ENCODE assay signal across 12 mouse cellular contexts in genomic region chr11:116893532-116894442, GRCm38 (mm10). TPM values are rescaled to one million over a fixed set of nuclear protein-coding genes. Genes with fewer than 3 reads are reported as not detected.
DNase-seq lines count a peak whose midpoint lies in the region; ATAC-seq and TF ChIP-seq lines count a peak whose summit lies in the region.
"Had no signal": no experiment of that assay in that cellular context is flagged by ENCODE, and none has a peak within 500 bp of the region (broad histone marks: within the 10 kb centered on the region; RNA-seq: fewer than 3 reads in every experiment).

No protein-coding gene starts in this region.

- H3K36me3 ChIP-seq in kidney, embryonic 14.5 days (ENCODE audit: control insufficient read depth, insufficient read depth, low read length): no peaks in the 10 kb centered on the region
- no peaks in the 10 kb centered on the region for H3K36me3 ChIP-seq in midbrain, postnatal 0 days (ENCODE audit: insufficient read depth, low read length)
- H3K36me3 ChIP-seq in midbrain, embryonic 16.5 days (ENCODE audit: control insufficient read depth, insufficient read depth, low read length): no peaks in the 10 kb centered on the region
- no peaks in the 10 kb centered on the region for H3K36me3 ChIP-seq in MEL (ENCODE audit: control insufficient read depth in 1 of 2, insufficient read depth in 2 of 2, low read length in 2 of 2)
- H3K36me3 ChIP-seq in stomach, embryonic 14.5 days (ENCODE audit: control insufficient read depth, insufficient read depth, low read length): no peaks in the 10 kb centered on the region
- no peaks in the 10 kb centered on the region for H3K36me3 ChIP-seq in liver, postnatal 0 days (replicated peaks; ENCODE audit: insufficient read depth, low read length)

- TF ChIP-seq CTCF in midbrain, postnatal 0 days (IDR thresholded peaks at IDR 0.05): no peak; the same call in 1 of the 2 replicates
- TF ChIP-seq CTCF in MEL (IDR thresholded peaks at IDR 0.05 in 2 of 3, conservative IDR thresholded peaks at IDR 0.05 in 1 of 3; ENCODE audit: control insufficient read depth in 1 of 3, insufficient read depth in 1 of 3, low read depth in 2 of 3, low read length in 3 of 3, poor library complexity in 1 of 3, severe bottlenecking in 1 of 3): no peak
- no peak for TF ChIP-seq CTCF in liver, postnatal 0 days (IDR thresholded peaks at IDR 0.05; ENCODE audit: low read depth)

- no peaks in the 10 kb centered on the region for H3K79me2 ChIP-seq in MEL (ENCODE audit: control insufficient read depth, insufficient read depth, low read length, poor library complexity)

- H3K4me3 ChIP-seq in kidney, embryonic 14.5 days (ENCODE audit: low read length): no peak overlapping the region
- H3K4me3 ChIP-seq in midbrain, postnatal 0 days (ENCODE audit: low read depth, low read length): no peak overlapping the region
- no peak overlapping the region for H3K4me3 ChIP-seq in midbrain, embryonic 16.5 days (ENCODE audit: low read depth, low read length)
- no peak overlapping the region for H3K4me3 ChIP-seq in MEL (ENCODE audit: control insufficient read depth in 1 of 2, insufficient read depth in 1 of 2, low read depth in 2 of 2, low read length in 2 of 2)
- no peak overlapping the region for H3K4me3 ChIP-seq in stomach, embryonic 14.5 days (ENCODE audit: low read depth, low read length)
- no peak overlapping the region for H3K4me3 ChIP-seq in liver, postnatal 0 days (ENCODE audit: low read depth, low read length)

- H3K27me3 ChIP-seq in kidney, embryonic 14.5 days (ENCODE audit: control insufficient read depth, insufficient read depth, low read length): no peaks in the 10 kb centered on the region; the same call in 1 of the 2 replicates
- H3K27me3 ChIP-seq in midbrain, postnatal 0 days (ENCODE audit: insufficient read depth, low read length): no peaks in the 10 kb centered on the region
- H3K27me3 ChIP-seq in midbrain, embryonic 16.5 days (ENCODE audit: control insufficient read depth, insufficient read depth, low read depth, low read length): no peaks in the 10 kb centered on the region
- no peaks in the 10 kb centered on the region; a peak in 2 of 4 replicates for H3K27me3 ChIP-seq in MEL (ENCODE audit: control insufficient read depth in 1 of 2, insufficient read depth in 2 of 2, low read length in 2 of 2)
- H3K27me3 ChIP-seq in stomach, embryonic 14.5 days (ENCODE audit: control insufficient read depth, insufficient read depth, low read length): no peaks in the 10 kb centered on the region
- H3K27me3 ChIP-seq in liver, postnatal 0 days (ENCODE audit: insufficient read depth, low read length): 0 out of 2 replicates have a peak, but pooled peaks cover 8% of the 10 kb centered on the region

- TF ChIP-seq EP300 in MEL (IDR thresholded peaks at IDR 0.05; ENCODE audit: low read depth in 1 of 2, low read length in 2 of 2): no peak
- no peak for TF ChIP-seq EP300 in liver, postnatal 0 days (IDR thresholded peaks at IDR 0.05; ENCODE audit: low read depth)

- no peak overlapping the region for H3K4me2 ChIP-seq in kidney, embryonic 14.5 days (replicated peaks; ENCODE audit: low read depth, low read length)
- H3K4me2 ChIP-seq in midbrain, postnatal 0 days (ENCODE audit: low read depth, low read length, poor library complexity, severe bottlenecking): no peak overlapping the region
- no peak overlapping the region for H3K4me2 ChIP-seq in midbrain, embryonic 16.5 days (ENCODE audit: low read length)
- H3K4me2 ChIP-seq in stomach, embryonic 14.5 days (replicated peaks; ENCODE audit: low read depth, low read length): no peak overlapping the region
- H3K4me2 ChIP-seq in liver, postnatal 0 days (ENCODE audit: low read depth, low read length): no peak overlapping the region
- H3K4me2 ChIP-seq: liver, embryonic 11.5 days had no signal

- ATAC-seq in kidney, embryonic 14.5 days (ENCODE audit: low FRiP score, low TSS enrichment): 0 out of 2 replicates have a peak, but pooled peaks have one; percentile 39
- ATAC-seq in midbrain, postnatal 0 days (ENCODE audit: low FRiP score): no peak
- no peak for ATAC-seq in midbrain, embryonic 16.5 days
- peak; percentile 42; the same call in 1 of the 2 replicates for ATAC-seq in stomach, embryonic 14.5 days (ENCODE audit: insufficient number of reproducible peaks, insufficient read depth, low FRiP score, low read depth)
- no peak for ATAC-seq in liver, postnatal 0 days

- no peaks in the 10 kb centered on the region for H3K4me1 ChIP-seq in kidney, embryonic 14.5 days (ENCODE audit: control insufficient read depth, insufficient read depth, low read length)
- no peaks in the 10 kb centered on the region for H3K4me1 ChIP-seq in midbrain, postnatal 0 days (ENCODE audit: insufficient read depth, low read length)
- no peaks in the 10 kb centered on the region for H3K4me1 ChIP-seq in midbrain, embryonic 16.5 days (ENCODE audit: control insufficient read depth, insufficient read depth, low read length)
- H3K4me1 ChIP-seq in MEL (ENCODE audit: control insufficient read depth in 1 of 2, insufficient read depth in 2 of 2, low read length in 2 of 2): no peaks in the 10 kb centered on the region
- 0 out of 2 replicates have a peak, but pooled peaks cover 5% of the 10 kb centered on the region for H3K4me1 ChIP-seq in stomach, embryonic 14.5 days (ENCODE audit: control insufficient read depth, insufficient read depth, low read length)
- no peaks in the 10 kb centered on the region for H3K4me1 ChIP-seq in liver, postnatal 0 days (ENCODE audit: insufficient read depth)

- 56% methylated on average over 19 of the region's 19 CpGs for WGBS in kidney, embryonic 14.5 days
- WGBS in midbrain, postnatal 0 days: 69% methylated on average over 19 of the region's 19 CpGs
- WGBS in midbrain, embryonic 16.5 days: 72% methylated on average over 19 of the region's 19 CpGs
- 45% methylated on average over 19 of the region's 19 CpGs for WGBS in stomach, embryonic 14.5 days
- WGBS in liver, postnatal 0 days (ENCODE audit: insufficient replicate concordance): 66% methylated on average over 19 of the region's 19 CpGs

- no peak overlapping the region for H3K27ac ChIP-seq in kidney, embryonic 14.5 days (ENCODE audit: low read depth, low read length)
- H3K27ac ChIP-seq in midbrain, postnatal 0 days (ENCODE audit: low read depth, low read length): no peak overlapping the region
- no peak overlapping the region for H3K27ac ChIP-seq in midbrain, embryonic 16.5 days (ENCODE audit: low read length)
- H3K27ac ChIP-seq in MEL (ENCODE audit: control insufficient read depth, low read depth, low read length): no peak overlapping the region
- no peak overlapping the region for H3K27ac ChIP-seq in stomach, embryonic 14.5 days (ENCODE audit: low read length)
- H3K27ac ChIP-seq in liver, postnatal 0 days (ENCODE audit: low read depth): no peak overlapping the region

- no peaks in the 10 kb centered on the region for H3K9me3 ChIP-seq in kidney, embryonic 14.5 days (ENCODE audit: control insufficient read depth, low read length)
- no peaks in the 10 kb centered on the region for H3K9me3 ChIP-seq in midbrain, postnatal 0 days (ENCODE audit: low read length)
- H3K9me3 ChIP-seq in midbrain, embryonic 16.5 days (replicated peaks; ENCODE audit: control insufficient read depth, low read length, poor library complexity, severe bottlenecking): no peaks in the 10 kb centered on the region
- no peaks in the 10 kb centered on the region for H3K9me3 ChIP-seq in MEL (replicated peaks; ENCODE audit: insufficient read depth, low read length)
- H3K9me3 ChIP-seq in stomach, embryonic 14.5 days (ENCODE audit: control insufficient read depth, low read depth, low read length): no peaks in the 10 kb centered on the region
- H3K9me3 ChIP-seq in liver, postnatal 0 days (ENCODE audit: low read length): no peaks in the 10 kb centered on the region

- DNase-seq in kidney, postnatal 4 days: no peak
- peak; percentile 44 for DNase-seq in midbrain, postnatal 0 days (ENCODE audit: low spot score)
- DNase-seq in MEL (ENCODE audit: low read depth, low spot score): peak; percentile 11
- DNase-seq in liver, postnatal 0 days: no peak
- DNase-seq: heart, postnatal 4 days; kidney, adult 18-20 months; layer of hippocampus, adult 9-11 months had no signal

- no peak for TF ChIP-seq POLR2A in MEL (IDR thresholded peaks at IDR 0.05; ENCODE audit: control insufficient read depth in 1 of 2, insufficient read depth in 1 of 2, low read depth in 1 of 2, low read length in 2 of 2, poor library complexity in 1 of 2)

- TF ChIP-seq RAD21 in MEL (IDR thresholded peaks at IDR 0.05; ENCODE audit: low read depth, low read length): no peak

- H3K9ac ChIP-seq in kidney, embryonic 14.5 days (ENCODE audit: low read depth, low read length): no peak overlapping the region
- no peak overlapping the region for H3K9ac ChIP-seq in midbrain, postnatal 0 days (replicated peaks; ENCODE audit: low read length, poor library complexity, severe bottlenecking)
- H3K9ac ChIP-seq in midbrain, embryonic 16.5 days (ENCODE audit: low read depth, low read length): no peak overlapping the region
- H3K9ac ChIP-seq in MEL (ENCODE audit: control insufficient read depth, low read depth, low read length, poor library complexity, severe bottlenecking): no peak overlapping the region
- no peak overlapping the region for H3K9ac ChIP-seq in stomach, embryonic 14.5 days (replicated peaks; ENCODE audit: low read depth, low read length)
- no peak overlapping the region for H3K9ac ChIP-seq in liver, postnatal 0 days (replicated peaks)

RNA-seq across cellular contexts. Expression of gene Mgat5b, which starts 24.9 kb away (rescaled TPM):
- 0.21 and 0.23 TPM in 2 replicates for polyA plus RNA-seq in kidney, embryonic 14.5 days (2014; fragmentation: Nextera tagmentation; extraction: Ambion mirVana)
- 104 and 133 TPM in 2 replicates for total RNA-seq in midbrain, postnatal 0 days (2014; rRNA removed)
- 23.7 and 24.7 TPM in 2 replicates for polyA plus RNA-seq in midbrain, postnatal 0 days (2015; fragmentation: Nextera tagmentation; extraction: Ambion mirVana)
- 22.2 and 26.1 TPM in 2 replicates for polyA plus RNA-seq in midbrain, embryonic 16.5 days (2015; fragmentation: Nextera tagmentation; extraction: Ambion mirVana)
- total RNA-seq in MEL (2012; rRNA removed): not detected in 2 replicates
- not detected for polyA plus RNA-seq in MEL (2012; ENCODE audit: insufficient read depth in 1 of 2, insufficient read length in 2 of 2, low read depth in 1 of 2, low replicate concordance in 2 of 2, missing spikeins in 1 of 2)
- polyA plus RNA-seq in stomach, embryonic 14.5 days (2014; fragmentation: Nextera tagmentation; extraction: Ambion mirVana): 1.2 and 1.3 TPM in 2 replicates
- polyA plus RNA-seq in liver, postnatal 0 days (2015; fragmentation: Nextera tagmentation; extraction: Ambion mirVana): not detected in 2 replicates
- total RNA-seq: gastrocnemius, adult 18-20 months had no signal

RNA-seq across cellular contexts. Expression of gene Srsf2, which starts 40.9 kb away (rescaled TPM):
- 981 and 1,041 TPM in 2 replicates for polyA plus RNA-seq in kidney, embryonic 14.5 days (2014; fragmentation: Nextera tagmentation; extraction: Ambion mirVana)
- 196 and 259 TPM in 2 replicates for total RNA-seq in midbrain, postnatal 0 days (2014; rRNA removed)
- polyA plus RNA-seq in midbrain, postnatal 0 days (2015; fragmentation: Nextera tagmentation; extraction: Ambion mirVana): 460 and 484 TPM in 2 replicates
- 549 and 567 TPM in 2 replicates for polyA plus RNA-seq in midbrain, embryonic 16.5 days (2015; fragmentation: Nextera tagmentation; extraction: Ambion mirVana)
- total RNA-seq in MEL (2012; rRNA removed): 434 and 453 TPM in 2 replicates
- 1,000 to 10,000 TPM in 1 of 2 experiments, 100 to 1,000 TPM in 1; 257 to 1,128 TPM for polyA plus RNA-seq in MEL (2012; ENCODE audit: insufficient read depth in 1 of 2, insufficient read length in 2 of 2, low read depth in 1 of 2, low replicate concordance in 2 of 2, missing spikeins in 1 of 2)
- 821 and 918 TPM in 2 replicates for polyA plus RNA-seq in stomach, embryonic 14.5 days (2014; fragmentation: Nextera tagmentation; extraction: Ambion mirVana)
- 293 and 302 TPM in 2 replicates for polyA plus RNA-seq in liver, postnatal 0 days (2015; fragmentation: Nextera tagmentation; extraction: Ambion mirVana)

RNA-seq across cellular contexts. Expression of gene Mfsd11, which starts 41.5 kb away (rescaled TPM):
- polyA plus RNA-seq in kidney, embryonic 14.5 days (2014; fragmentation: Nextera tagmentation; extraction: Ambion mirVana): 24.9 and 35.0 TPM in 2 replicates
- 36.0 and 57.0 TPM in 2 replicates for total RNA-seq in midbrain, postnatal 0 days (2014; rRNA removed)
- 54.8 and 64.1 TPM in 2 replicates for polyA plus RNA-seq in midbrain, postnatal 0 days (2015; fragmentation: Nextera tagmentation; extraction: Ambion mirVana)
- polyA plus RNA-seq in midbrain, embryonic 16.5 days (2015; fragmentation: Nextera tagmentation; extraction: Ambion mirVana): 56.1 and 56.2 TPM in 2 replicates
- total RNA-seq in MEL (2012; rRNA removed): 25.7 and 36.3 TPM in 2 replicates
- polyA plus RNA-seq in MEL (2012; ENCODE audit: insufficient read depth in 1 of 2, insufficient read length in 2 of 2, low read depth in 1 of 2, low replicate concordance in 2 of 2, missing spikeins in 1 of 2): 10 to 100 TPM in 1 of 2 experiments, not detected in 1; 25.4 TPM
- polyA plus RNA-seq in stomach, embryonic 14.5 days (2014; fragmentation: Nextera tagmentation; extraction: Ambion mirVana): 38.7 and 40.8 TPM in 2 replicates
- polyA plus RNA-seq in liver, postnatal 0 days (2015; fragmentation: Nextera tagmentation; extraction: Ambion mirVana): 16.5 and 18.0 TPM in 2 replicates

RNA-seq across cellular contexts. Expression of gene Jmjd6, which starts 50.5 kb away (rescaled TPM):
- polyA plus RNA-seq in kidney, embryonic 14.5 days (2014; fragmentation: Nextera tagmentation; extraction: Ambion mirVana): 68.6 and 72.7 TPM in 2 replicates
- 38.1 and 43.6 TPM in 2 replicates for total RNA-seq in midbrain, postnatal 0 days (2014; rRNA removed)
- polyA plus RNA-seq in midbrain, postnatal 0 days (2015; fragmentation: Nextera tagmentation; extraction: Ambion mirVana): 48.8 and 49.8 TPM in 2 replicates
- 66.3 and 73.0 TPM in 2 replicates for polyA plus RNA-seq in midbrain, embryonic 16.5 days (2015; fragmentation: Nextera tagmentation; extraction: Ambion mirVana)
- total RNA-seq in MEL (2012; rRNA removed): 159 and 175 TPM in 2 replicates
- polyA plus RNA-seq in MEL (2012; ENCODE audit: insufficient read depth in 1 of 2, insufficient read length in 2 of 2, low read depth in 1 of 2, low replicate concordance in 2 of 2, missing spikeins in 1 of 2): 100 to 1,000 TPM in 1 of 2 experiments, not detected in 1; 192 TPM
- polyA plus RNA-seq in stomach, embryonic 14.5 days (2014; fragmentation: Nextera tagmentation; extraction: Ambion mirVana): 68.2 and 68.6 TPM in 2 replicates
- polyA plus RNA-seq in liver, postnatal 0 days (2015; fragmentation: Nextera tagmentation; extraction: Ambion mirVana): 18.5 and 19.0 TPM in 2 replicates

RNA-seq across cellular contexts. Expression of gene Mettl23, which starts 50.7 kb away (rescaled TPM):
- 56.5 and 64.6 TPM in 2 replicates for polyA plus RNA-seq in kidney, embryonic 14.5 days (2014; fragmentation: Nextera tagmentation; extraction: Ambion mirVana)
- total RNA-seq in midbrain, postnatal 0 days (2014; rRNA removed): 28.9 and 32.2 TPM in 2 replicates
- 47.4 and 48.4 TPM in 2 replicates for polyA plus RNA-seq in midbrain, postnatal 0 days (2015; fragmentation: Nextera tagmentation; extraction: Ambion mirVana)
- 65.2 and 67.4 TPM in 2 replicates for polyA plus RNA-seq in midbrain, embryonic 16.5 days (2015; fragmentation: Nextera tagmentation; extraction: Ambion mirVana)
- total RNA-seq in MEL (2012; rRNA removed): 63.9 and 69.9 TPM in 2 replicates
- polyA plus RNA-seq in MEL (2012; ENCODE audit: insufficient read depth in 1 of 2, insufficient read length in 2 of 2, low read depth in 1 of 2, low replicate concordance in 2 of 2, missing spikeins in 1 of 2): 10 to 100 TPM in 1 of 2 experiments, not detected in 1; 58.5 TPM
- 68.9 and 71.7 TPM in 2 replicates for polyA plus RNA-seq in stomach, embryonic 14.5 days (2014; fragmentation: Nextera tagmentation; extraction: Ambion mirVana)
- 32.6 and 33.0 TPM in 2 replicates for polyA plus RNA-seq in liver, postnatal 0 days (2015; fragmentation: Nextera tagmentation; extraction: Ambion mirVana)

Comparison
In these comparisons a context has a peak if more than half of its experiments do, and no peak if none do; other contexts are left out.
1. ATAC-seq: peak in kidney, embryonic 14.5 days (single experiment) and stomach, embryonic 14.5 days (single experiment); none in midbrain, postnatal 0 days (single experiment), midbrain, embryonic 16.5 days (single experiment) and liver, postnatal 0 days (single experiment).
2. DNase-seq: peak in midbrain, postnatal 0 days (single experiment) and MEL (single experiment); none in kidney, postnatal 4 days (0 of 2) and liver, postnatal 0 days (single experiment).
3. RNA of gene Mgat5b, which starts 24.9 kb away (polyA plus RNA-seq): 22.2 to 26.1 TPM in midbrain, embryonic 16.5 days and 23.7 to 24.7 TPM in midbrain, postnatal 0 days; 1.2 to 1.3 TPM in stomach, embryonic 14.5 days, 0.21 to 0.23 TPM in kidney, embryonic 14.5 days, not detected in MEL and not detected in liver, postnatal 0 days; every median in the first group is over 10 times any median in the second.